Mouse (Mus musculus) MEL (cell line): ENCODE results near the gene Flrt2. TPM values are rescaled to one million over a fixed set of nuclear protein-coding genes. Genes with fewer than 3 reads are reported as not detected.

Experiments used
- DNase-seq: peaks from one replicate; pipeline ENCODE4 v3.0.0; 2011; ENCODE audit warnings: low read depth, low spot score
- H3K27ac ChIP-seq: 2 replicates; pipeline ENCODE4 v1.5.1; 2012; ENCODE audit warnings: low read depth, mild to moderate bottlenecking, control low read depth, low read length, moderate library complexity; ENCODE audit not compliant: control insufficient read depth
- H3K27me3 ChIP-seq, 2 experiments: fragments of 150-350 bp in 1 of 2; sonication (generic) in 1 of 2; 2 replicates each; pipeline ENCODE4 v1.6.1; 2012; ENCODE audit warnings: low read length in 2 of 2, mild to moderate bottlenecking in 2 of 2, improper control_type of control experiment in 1 of 2, moderate library complexity in 1 of 2; ENCODE audit not compliant: insufficient read depth in 2 of 2, control insufficient read depth in 1 of 2
- H3K36me3 ChIP-seq, 2 experiments: 2 replicates each; pipeline ENCODE4 v1.6.1; 2012 to 2014; ENCODE audit warnings: low read length in 2 of 2, improper control_type of control experiment in 1 of 2, inconsistent platforms in 1 of 2, mild to moderate bottlenecking in 1 of 2; ENCODE audit not compliant: insufficient read depth in 2 of 2, control insufficient read depth in 1 of 2
- H3K4me1 ChIP-seq, 2 experiments: fragments of 150-350 bp in 1 of 2; sonication (generic) in 1 of 2; 2 replicates each; pipeline ENCODE4 v1.6.1; 2012; ENCODE audit warnings: low read length in 2 of 2, improper control_type of control experiment in 1 of 2, mild to moderate bottlenecking in 1 of 2; ENCODE audit not compliant: insufficient read depth in 2 of 2, control insufficient read depth in 1 of 2
- H3K4me3 ChIP-seq, 2 experiments: fragments of 150-350 bp in 1 of 2; sonication (generic) in 1 of 2; 2 replicates each; pipeline ENCODE4 v1.5.1; 2012; ENCODE audit warnings: low read depth in 2 of 2, low read length in 2 of 2, mild to moderate bottlenecking in 2 of 2, moderate library complexity in 2 of 2, control low read depth in 1 of 2, improper control_type of control experiment in 1 of 2; ENCODE audit not compliant: control insufficient read depth in 1 of 2, insufficient read depth in 1 of 2
- H3K79me2 ChIP-seq: 2 replicates; pipeline ENCODE4 v1.6.1; 2012; ENCODE audit warnings: mild to moderate bottlenecking, low read length, moderate library complexity; ENCODE audit not compliant: control insufficient read depth, poor library complexity, insufficient read depth
- H3K9ac ChIP-seq: 2 replicates; pipeline ENCODE4 v1.6.1; 2012; ENCODE audit warnings: low read depth, mild to moderate bottlenecking, control low read depth, low read length, moderate library complexity; ENCODE audit not compliant: control insufficient read depth, poor library complexity, severe bottlenecking
- H3K9me3 ChIP-seq: fragments of 150-350 bp; sonication (generic); replicated peaks from 2 replicates; pipeline ENCODE4 v1.6.1; 2012; ENCODE audit warnings: mild to moderate bottlenecking, low read length, improper control_type of control experiment, moderate library complexity; ENCODE audit not compliant: insufficient read depth
- BHLHE40 ChIP-seq: IDR thresholded peaks from 2 replicates; pipeline ENCODE4 v1.6.1; 2012; ENCODE audit warnings: low read depth, mild to moderate bottlenecking, inconsistent platforms, low read length, improper control_type of control experiment, borderline replicate concordance
- CHD1 ChIP-seq: IDR thresholded peaks from 2 replicates; pipeline ENCODE4 v1.6.1; 2012; ENCODE audit warnings: low read depth, mild to moderate bottlenecking, inconsistent platforms, low read length, improper control_type of control experiment
- CHD2 ChIP-seq: IDR thresholded peaks from 2 replicates; pipeline ENCODE4 v1.6.1; 2011; ENCODE audit warnings: low read length, improper control_type of control experiment
- CTCF ChIP-seq, 3 experiments: IDR thresholded peaks in 2 of 3; conservative IDR thresholded peaks in 1 of 3; 2 replicates each; pipeline ENCODE4 v1.5.1; 2011 to 2012; ENCODE audit warnings: low read length in 3 of 3, low read depth in 2 of 3, mild to moderate bottlenecking in 2 of 3, improper control_type of control experiment in 1 of 3, inconsistent platforms in 1 of 3, mixed read lengths in 1 of 3, moderate library complexity in 1 of 3; ENCODE audit not compliant: control insufficient read depth in 1 of 3, insufficient read depth in 1 of 3, poor library complexity in 1 of 3, severe bottlenecking in 1 of 3
- GABPA ChIP-seq: IDR thresholded peaks from 2 replicates; pipeline ENCODE4 v1.6.1; 2012; ENCODE audit warnings: low read depth, mild to moderate bottlenecking, inconsistent platforms, low read length, improper control_type of control experiment, moderate library complexity
- HCFC1 ChIP-seq: IDR thresholded peaks from 2 replicates; pipeline ENCODE4 v1.6.1; 2012; ENCODE audit warnings: low read depth, mild to moderate bottlenecking, inconsistent platforms, low read length, improper control_type of control experiment, moderate library complexity
- MAZ ChIP-seq: IDR thresholded peaks from 2 replicates; pipeline ENCODE4 v1.6.1; 2012; ENCODE audit warnings: low read depth, mild to moderate bottlenecking, inconsistent platforms, low read length, improper control_type of control experiment
- NRF1 ChIP-seq: IDR thresholded peaks from 2 replicates; pipeline ENCODE4 v1.6.1; 2014; ENCODE audit warnings: low read depth, mild to moderate bottlenecking, inconsistent platforms, low read length, improper control_type of control experiment, moderate library complexity; ENCODE audit not compliant: poor library complexity, insufficient read depth, severe bottlenecking
- RAD21 ChIP-seq: IDR thresholded peaks from 2 replicates; pipeline ENCODE4 v1.6.1; 2011; ENCODE audit warnings: mild to moderate bottlenecking, low read depth, low read length, improper control_type of control experiment
- TBP ChIP-seq: IDR thresholded peaks from 2 replicates; pipeline ENCODE4 v1.8.0; 2011; ENCODE audit warnings: low read depth, low read length, improper control_type of control experiment
- UBTF ChIP-seq: IDR thresholded peaks from 2 replicates; pipeline ENCODE4 v1.6.1; 2012; ENCODE audit warnings: low read depth, mild to moderate bottlenecking, inconsistent platforms, low read length, improper control_type of control experiment, moderate library complexity, borderline replicate concordance; ENCODE audit not compliant: insufficient read depth
- USF1 ChIP-seq: IDR thresholded peaks from 2 replicates; pipeline ENCODE4 v1.6.1; 2014; ENCODE audit warnings: low read depth, mild to moderate bottlenecking, inconsistent platforms, low read length, improper control_type of control experiment, moderate library complexity
- ZC3H11A ChIP-seq: IDR thresholded peaks from 2 replicates; pipeline ENCODE4 v1.6.1; 2012; ENCODE audit warnings: low read depth, mild to moderate bottlenecking, inconsistent platforms, low read length, improper control_type of control experiment
- polyA plus RNA-seq, 2 experiments: library from polyadenylated mRNA; stranded (reverse) in 1 of 2; unstranded in 1 of 2; fragments of >175 nt in 1 of 2; fragments of >200 nt in 1 of 2; gene quantifications; 2 replicates each; pipeline versions ENCODE4 v1.2.1 to v1.2.4; 2012; ENCODE audit warnings: low replicate concordance in 2 of 2, low read depth in 1 of 2; ENCODE audit not compliant: insufficient read length in 2 of 2, insufficient read depth in 1 of 2, missing spikeins in 1 of 2
- total RNA-seq: library from RNA; depleted of rRNA; stranded (reverse); fragments of 300-350 nt; gene quantifications from 2 replicates; pipeline ENCODE4 v1.2.3, GENCODE M21; 2012

The Flrt2 gene
- total and polyA plus RNA-seq, 3 experiments, result not detected

- TF ChIP-seq RAD21 (no peak), GABPA (no peak), NRF1 (no peak), BHLHE40 (no peak), TBP (no peak), CHD2 (no peak), CHD1 (no peak), HCFC1 (no peak), ZC3H11A (no peak)
- TF ChIP-seq, all 39 proteins: peak for 0
- H3K79me2 ChIP-seq, result no peaks in the 10 kb centered on the region
Measured at GRCm38 (mm10) chr12:95652172-95653156, 39.6 kb upstream of the Flrt2 start.

DNA sequence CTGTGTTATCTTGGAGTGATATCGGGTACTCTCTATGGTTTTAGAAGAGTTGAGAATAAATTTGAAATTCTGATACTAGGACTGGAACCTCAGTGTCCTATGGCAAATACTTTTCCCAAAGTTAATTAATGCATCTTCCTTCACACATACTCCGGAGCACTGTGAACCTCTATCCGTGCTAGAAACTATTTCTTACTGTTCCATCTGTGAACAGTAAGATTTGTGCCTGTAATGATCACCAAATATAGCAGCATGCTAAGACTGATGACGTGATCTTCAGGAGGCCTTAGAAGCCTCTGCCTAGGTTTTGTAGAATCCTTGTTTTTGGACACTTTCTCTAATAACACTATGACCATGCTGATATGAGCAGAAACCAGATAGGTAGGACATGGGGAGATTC is 35.4 kb upstream of the Flrt2 start:
- H3K27ac ChIP-seq, result no peak overlapping the region
- H3K9ac ChIP-seq, result no peak overlapping the region
- no peaks in the 10 kb centered on the region for H3K9me3 ChIP-seq
- no peak for TF ChIP-seq CTCF (IDR thresholded peaks at IDR 0.05 in 2 of 3, conservative IDR thresholded peaks at IDR 0.05 in 1 of 3; ENCODE audit: control insufficient read depth in 1 of 3, insufficient read depth in 1 of 3, low read depth in 2 of 3, low read length in 3 of 3, poor library complexity in 1 of 3, severe bottlenecking in 1 of 3)
- TF ChIP-seq, all 39 proteins: peak for 0
- no peaks in the 10 kb centered on the region for H3K27me3 ChIP-seq
- no peaks in the 10 kb centered on the region for H3K4me1 ChIP-seq
- no peak overlapping the region for H3K4me3 ChIP-seq
- no peaks in the 10 kb centered on the region for H3K36me3 ChIP-seq
- H3K79me2 ChIP-seq, result no peaks in the 10 kb centered on the region
- no peak for DNase-seq

More at GRCm38 (mm10) chr12:95652172-95653156, 39.6 kb upstream of the Flrt2 start:
- no peaks in the 10 kb centered on the region for H3K27me3 ChIP-seq
- H3K36me3 ChIP-seq, result no peaks in the 10 kb centered on the region
- no peak overlapping the region for H3K27ac ChIP-seq
- H3K9me3 ChIP-seq, result no peaks in the 10 kb centered on the region
- no peak overlapping the region for H3K4me3 ChIP-seq
- H3K4me1 ChIP-seq, result no peaks in the 10 kb centered on the region
- no peak for DNase-seq
- no peak overlapping the region for H3K9ac ChIP-seq

GRCm38 (mm10) chr12:95667296-95667695 is 24.7 kb upstream of the Flrt2 start:
- TF ChIP-seq USF1 (no peak), UBTF (no peak), MAZ (no peak)
- H3K27ac ChIP-seq, result no peak overlapping the region

More at GRCm38 (mm10) chr12:95667296-95667695, 24.7 kb upstream of the Flrt2 start:
- H3K79me2 ChIP-seq, result no peaks in the 10 kb centered on the region
- no peaks in the 10 kb centered on the region for H3K9me3 ChIP-seq
- H3K4me3 ChIP-seq, result no peak overlapping the region
- no peaks in the 10 kb centered on the region for H3K36me3 ChIP-seq
- no peaks in the 10 kb centered on the region for H3K27me3 ChIP-seq
- no peaks in the 10 kb centered on the region for H3K4me1 ChIP-seq
- no peak for DNase-seq
- no peak overlapping the region for H3K9ac ChIP-seq
